Mouse (Mus musculus) liver, embryonic 12.5 days (tissue): ENCODE measurements around the gene Actr3b. TPM values are rescaled to one million over a fixed set of nuclear protein-coding genes. Genes with fewer than 3 reads are reported as not detected.

Experiments
- ATAC-seq: fragments of 200-750 bp; cut with Nextera tagmentation; 2 replicates; pipeline ENCODE4 v1.8.0; 2017; ENCODE audit warnings: moderate number of reproducible peaks, mild to moderate bottlenecking, moderate library complexity
- H3K27ac ChIP-seq: fragments of 300-500 bp; sonication (generic); 2 replicates; pipeline ENCODE4 v1.5.1; 2016; ENCODE audit warnings: mild to moderate bottlenecking
- H3K27me3 ChIP-seq: fragments of 300-500 bp; sonication (generic); replicated peaks from 2 replicates; pipeline ENCODE4 v1.6.1; 2016; ENCODE audit warnings: mild to moderate bottlenecking, moderate library complexity
- H3K36me3 ChIP-seq: fragments of 300-500 bp; sonication (generic); 2 replicates; pipeline ENCODE4 v1.6.1; 2016; ENCODE audit warnings: mild to moderate bottlenecking, moderate library complexity
- H3K4me1 ChIP-seq: fragments of 300-500 bp; sonication (generic); 2 replicates; pipeline ENCODE4 v1.6.1; 2016
- H3K4me2 ChIP-seq: fragments of 300-500 bp; sonication (generic); 2 replicates; pipeline ENCODE4 v1.6.1; 2016; ENCODE audit warnings: mild to moderate bottlenecking, moderate library complexity
- H3K4me3 ChIP-seq: fragments of 300-500 bp; sonication (generic); 2 replicates; pipeline ENCODE4 v1.5.1; 2016; ENCODE audit warnings: mild to moderate bottlenecking, moderate library complexity
- H3K9ac ChIP-seq: fragments of 300-500 bp; sonication (generic); 2 replicates; pipeline ENCODE4 v1.6.1; 2016; ENCODE audit warnings: mild to moderate bottlenecking, moderate library complexity
- H3K9me3 ChIP-seq: fragments of 300-500 bp; sonication (generic); replicated peaks from 2 replicates; pipeline ENCODE4 v1.6.1; 2016; ENCODE audit warnings: mild to moderate bottlenecking, moderate library complexity
- WGBS: fragments of 180-500 bp; shearing (Covaris S2); methylation state at CpG from one replicate; pipeline ENCODE4 v1.1.7; 2016; ENCODE audit not compliant: insufficient replicate concordance; 5-methylcytosine and 5-hydroxymethylcytosine counted together
- polyA plus RNA-seq: library from polyadenylated mRNA; unstranded; fragments of >200 nt; fragmentation: Nextera tagmentation; extraction: Ambion mirVana; gene quantifications from 2 replicates; pipeline ENCODE4 v1.2.1, GENCODE M21; 2016

Actr3b gene
- polyA plus RNA-seq, 1 experiment from 2014 or later, result 1.0 TPM

- H3K4me3 ChIP-seq, result no peak overlapping the region
- no peak overlapping the region for H3K4me2 ChIP-seq
- WGBS, result 66% methylated on average over 11 of the region's 11 CpGs
- no peaks in the 10 kb centered on the region for H3K4me1 ChIP-seq
- H3K36me3 ChIP-seq, result no peaks in the 10 kb centered on the region
- ATAC-seq, result no peak
- no peak overlapping the region for H3K9ac ChIP-seq
- H3K27me3 ChIP-seq, result no peaks in the 10 kb centered on the region
- no peaks in the 10 kb centered on the region for H3K9me3 ChIP-seq
- no peak overlapping the region for H3K27ac ChIP-seq
Observed at GRCm38 (mm10) chr5:25797776-25798175, 38.0 kb downstream of the Actr3b start.

- H3K27me3 ChIP-seq, result no peaks in the 10 kb centered on the region
- no peaks in the 10 kb centered on the region for H3K9me3 ChIP-seq
- no peaks in the 10 kb centered on the region for H3K36me3 ChIP-seq
- no peak overlapping the region for H3K9ac ChIP-seq
- H3K4me1 ChIP-seq, result no peaks in the 10 kb centered on the region
- H3K4me3 ChIP-seq, result no peak overlapping the region
- 61% methylated on average over 6 of the region's 6 CpGs for WGBS
- ATAC-seq, result no peak
- H3K4me2 ChIP-seq, result no peak overlapping the region
- no peak overlapping the region for H3K27ac ChIP-seq
Observed at GRCm38 (mm10) chr5:25800929-25801328, 41.1 kb downstream of the Actr3b start.

- no peaks in the 10 kb centered on the region for H3K4me1 ChIP-seq
- H3K4me2 ChIP-seq, result no peak overlapping the region
- H3K27me3 ChIP-seq, result no peaks in the 10 kb centered on the region
- WGBS, result 49% methylated on average over 4 of the region's 4 CpGs
- H3K9me3 ChIP-seq, result no peaks in the 10 kb centered on the region
- no peak overlapping the region for H3K27ac ChIP-seq
- no peak overlapping the region for H3K9ac ChIP-seq
- no peak overlapping the region for H3K4me3 ChIP-seq
- H3K36me3 ChIP-seq, result no peaks in the 10 kb centered on the region
- ATAC-seq, result no peak
Observed at GRCm38 (mm10) chr5:25801744-25802143, 41.9 kb downstream of the Actr3b start.

GRCm38 (mm10) chr5:25804569-25804968 is 44.8 kb downstream of the Actr3b start:
- Histone ChIP-seq H3K36me3 (no peaks in the 10 kb centered on the region), H3K4me1 (no peaks in the 10 kb centered on the region), H3K27ac (no peak overlapping the region), H3K9me3 (no peaks in the 10 kb centered on the region), H3K4me3 (no peak overlapping the region), H3K4me2 (no peak overlapping the region), H3K27me3 (no peaks in the 10 kb centered on the region), H3K9ac (no peak overlapping the region)
- WGBS, result 53% methylated on average over 5 of the region's 5 CpGs
- no peak for ATAC-seq

- Histone ChIP-seq H3K4me2 (no peak overlapping the region), H3K9me3 (no peaks in the 10 kb centered on the region), H3K4me1 (no peaks in the 10 kb centered on the region), H3K27ac (no peak overlapping the region), H3K9ac (no peak overlapping the region), H3K4me3 (no peak overlapping the region), H3K36me3 (no peaks in the 10 kb centered on the region), H3K27me3 (no peaks in the 10 kb centered on the region)
- ATAC-seq, result no peak
- WGBS, result 49% methylated on average over 6 of the region's 6 CpGs
Observed at GRCm38 (mm10) chr5:25812922-25813321, 53.1 kb downstream of the Actr3b start.

- Histone ChIP-seq H3K27me3 (no peaks in the 10 kb centered on the region), H3K4me3 (no peak overlapping the region), H3K4me1 (no peaks in the 10 kb centered on the region), H3K27ac (no peak overlapping the region), H3K9ac (no peak overlapping the region), H3K36me3 (no peaks in the 10 kb centered on the region), H3K4me2 (no peak overlapping the region), H3K9me3 (no peaks in the 10 kb centered on the region)
- ATAC-seq, result no peak
- WGBS, result 65% methylated on average over 16 of the region's 16 CpGs
Observed at GRCm38 (mm10) chr5:25829308-25830094, 69.7 kb downstream of the Actr3b start.

GRCm38 (mm10) chr5:25830802-25831201 is 71.0 kb downstream of the Actr3b start:
- Histone ChIP-seq H3K4me1 (no peaks in the 10 kb centered on the region), H3K4me3 (no peak overlapping the region), H3K4me2 (no peak overlapping the region), H3K36me3 (no peaks in the 10 kb centered on the region), H3K27ac (no peak overlapping the region), H3K9ac (no peak overlapping the region), H3K27me3 (no peaks in the 10 kb centered on the region), H3K9me3 (no peaks in the 10 kb centered on the region)
- 51% methylated on average over 3 of the region's 3 CpGs for WGBS
- no peak for ATAC-seq

GRCm38 (mm10) chr5:25831624-25832023 is 71.8 kb downstream of the Actr3b start:
- ATAC-seq, result no peak
- H3K36me3 ChIP-seq, result no peaks in the 10 kb centered on the region
- 65% methylated on average over 5 of the region's 5 CpGs for WGBS

GRCm38 (mm10) chr5:25839400-25839799 is 79.6 kb downstream of the Actr3b start:
- H3K4me3 ChIP-seq, result no peak overlapping the region
- no peak overlapping the region for H3K27ac ChIP-seq
- 21% methylated on average over 4 of the region's 4 CpGs for WGBS
- H3K4me1 ChIP-seq, result no peaks in the 10 kb centered on the region
- no peaks in the 10 kb centered on the region for H3K9me3 ChIP-seq
- H3K4me2 ChIP-seq, result no peak overlapping the region
- no peaks in the 10 kb centered on the region for H3K36me3 ChIP-seq
- no peaks in the 10 kb centered on the region for H3K27me3 ChIP-seq
- ATAC-seq, result no peak
- H3K9ac ChIP-seq, result no peak overlapping the region

More at GRCm38 (mm10) chr5:25831624-25832023, 71.8 kb downstream of the Actr3b start:
- no peak overlapping the region for H3K4me2 ChIP-seq
- H3K9me3 ChIP-seq, result no peaks in the 10 kb centered on the region
- no peak overlapping the region for H3K9ac ChIP-seq
- no peaks in the 10 kb centered on the region for H3K27me3 ChIP-seq
- H3K27ac ChIP-seq, result no peak overlapping the region
- no peak overlapping the region for H3K4me3 ChIP-seq
- H3K4me1 ChIP-seq, result no peaks in the 10 kb centered on the region

- Histone ChIP-seq H3K4me1 (no peaks in the 10 kb centered on the region), H3K4me2 (no peak overlapping the region), H3K27me3 (no peaks in the 10 kb centered on the region), H3K36me3 (no peaks in the 10 kb centered on the region), H3K4me3 (no peak overlapping the region), H3K9ac (no peak overlapping the region), H3K27ac (no peak overlapping the region), H3K9me3 (no peaks in the 10 kb centered on the region)
- no peak for ATAC-seq
- WGBS, result 68% methylated on average over 6 of the region's 6 CpGs
Observed at GRCm38 (mm10) chr5:25846558-25846957, 86.8 kb downstream of the Actr3b start.

GRCm38 (mm10) chr5:25847154-25847553 is 87.4 kb downstream of the Actr3b start:
- Histone ChIP-seq H3K27ac (no peak overlapping the region), H3K9me3 (no peaks in the 10 kb centered on the region), H3K4me1 (no peaks in the 10 kb centered on the region), H3K9ac (no peak overlapping the region), H3K36me3 (no peaks in the 10 kb centered on the region), H3K27me3 (no peaks in the 10 kb centered on the region), H3K4me3 (no peak overlapping the region), H3K4me2 (no peak overlapping the region)
- 68% methylated on average over 7 of the region's 7 CpGs for WGBS
- no peak for ATAC-seq

GRCm38 (mm10) chr5:25848058-25848457 is 88.3 kb downstream of the Actr3b start:
- Histone ChIP-seq H3K27ac (no peak overlapping the region), H3K36me3 (no peaks in the 10 kb centered on the region), H3K4me1 (no peaks in the 10 kb centered on the region), H3K9me3 (no peaks in the 10 kb centered on the region), H3K27me3 (no peaks in the 10 kb centered on the region), H3K4me3 (no peak overlapping the region), H3K9ac (no peak overlapping the region), H3K4me2 (no peak overlapping the region)
- WGBS, result 42% methylated on average over 9 of the region's 9 CpGs
- no peak for ATAC-seq

GRCm38 (mm10) chr5:25866201-25866600 is 106.4 kb downstream of the Actr3b start:
- no peaks in the 10 kb centered on the region for H3K4me1 ChIP-seq
- H3K9ac ChIP-seq, result no peak overlapping the region
- no peak overlapping the region for H3K4me2 ChIP-seq
- no peaks in the 10 kb centered on the region for H3K36me3 ChIP-seq
- H3K27ac ChIP-seq, result no peak overlapping the region
- no peaks in the 10 kb centered on the region for H3K9me3 ChIP-seq
- H3K27me3 ChIP-seq, result no peaks in the 10 kb centered on the region
- no peak overlapping the region for H3K4me3 ChIP-seq
- ATAC-seq, result no peak
- WGBS, result 25% methylated on average over 3 of the region's 3 CpGs
